Mouse (Mus musculus) CH12.LX (cell line): Measurements from ENCODE around the gene Thoc6. TPM values are rescaled to one million over a fixed set of nuclear protein-coding genes. Genes with fewer than 3 reads are reported as not detected.
A peak's percentile ranks its signal among the peaks of the same experiment; 100 is the strongest.

Experiments used
- DNase-seq: peaks from one replicate; pipeline ENCODE4 v3.0.0-alpha.2; 2013; ENCODE audit errors: extremely low read depth
- H3K27ac ChIP-seq: 2 replicates; pipeline ENCODE4 v1.5.1; 2012; ENCODE audit warnings: low read depth, mild to moderate bottlenecking, control low read depth, moderate library complexity; ENCODE audit not compliant: insufficient read depth
- H3K27me3 ChIP-seq: replicated peaks from 2 replicates; pipeline ENCODE3; 2012; ENCODE audit warnings: inconsistent platforms
- H3K36me3 ChIP-seq, 2 experiments: replicated peaks in 1 of 2; 2 replicates each; pipeline versions ENCODE3 to v1.6.1; 2012; ENCODE audit warnings: inconsistent platforms in 1 of 2, low read length in 1 of 2, mild to moderate bottlenecking in 1 of 2, mixed read lengths in 1 of 2, moderate library complexity in 1 of 2; ENCODE audit not compliant: control insufficient read depth in 1 of 2, insufficient read depth in 1 of 2
- H3K4me1 ChIP-seq, 2 experiments: 2 replicates each; pipeline ENCODE4 v1.6.1; 2012; ENCODE audit warnings: inconsistent platforms in 1 of 2, moderate library complexity in 1 of 2; ENCODE audit not compliant: insufficient read depth in 2 of 2, control insufficient read depth in 1 of 2
- H3K4me2 ChIP-seq: 2 replicates; pipeline ENCODE4 v1.6.1; 2012; ENCODE audit warnings: low read depth, mild to moderate bottlenecking, control low read depth; ENCODE audit not compliant: poor library complexity, insufficient read depth, severe bottlenecking
- H3K4me3 ChIP-seq, 3 experiments: fragments of 150-350 bp in 1 of 3; sonication (generic) in 1 of 3; replicated peaks in 1 of 3; 2 replicates each; pipeline versions ENCODE3 to v1.5.1; 2011 to 2012; ENCODE audit warnings: low read depth in 2 of 3, low read length in 2 of 3, mild to moderate bottlenecking in 2 of 3, moderate library complexity in 2 of 3, control low read depth in 1 of 3, improper control_type of control experiment in 1 of 3, inconsistent platforms in 1 of 3, mixed read lengths in 1 of 3; ENCODE audit not compliant: poor library complexity in 1 of 3
- H3K79me2 ChIP-seq: replicated peaks from 2 replicates; pipeline ENCODE4 v1.6.1; 2012; ENCODE audit warnings: mild to moderate bottlenecking, moderate library complexity; ENCODE audit not compliant: control insufficient read depth, poor library complexity, insufficient read depth, severe bottlenecking; ENCODE audit errors: extremely low read depth
- H3K9ac ChIP-seq: 2 replicates; pipeline ENCODE4 v1.6.1; 2012; ENCODE audit warnings: low read depth, mild to moderate bottlenecking, control low read depth, moderate library complexity; ENCODE audit not compliant: insufficient read depth
- H3K9me3 ChIP-seq: replicated peaks from 2 replicates; pipeline ENCODE3; 2012; ENCODE audit warnings: low read length, inconsistent platforms, mixed read lengths
- BHLHE40 ChIP-seq: IDR thresholded peaks from 2 replicates; pipeline ENCODE4 v1.6.1; 2011; ENCODE audit warnings: mild to moderate bottlenecking, low read depth, low read length, improper control_type of control experiment
- CHD1 ChIP-seq: IDR thresholded peaks from 2 replicates; pipeline ENCODE4 v1.6.1; 2012; ENCODE audit warnings: low read depth, low read length, improper control_type of control experiment, inconsistent platforms
- CHD2 ChIP-seq: IDR thresholded peaks from 2 replicates; pipeline ENCODE4 v1.6.1; 2011; ENCODE audit warnings: low read length, improper control_type of control experiment
- CTCF ChIP-seq, 2 experiments: IDR thresholded peaks in 1 of 2; conservative IDR thresholded peaks in 1 of 2; 2 replicates each; pipeline ENCODE4 v1.5.1; 2011 to 2012; ENCODE audit warnings: low read depth in 2 of 2, low read length in 2 of 2, improper control_type of control experiment in 1 of 2, inconsistent platforms in 1 of 2, mild to moderate bottlenecking in 1 of 2, moderate library complexity in 1 of 2
- ELF1 ChIP-seq: IDR thresholded peaks from 2 replicates; pipeline ENCODE4 v1.6.1; 2014; ENCODE audit warnings: low read depth, mild to moderate bottlenecking, inconsistent platforms, low read length, improper control_type of control experiment
- IRF4 ChIP-seq: IDR thresholded peaks from 2 replicates; pipeline ENCODE4 v1.6.1; 2014; ENCODE audit warnings: low read depth, mild to moderate bottlenecking, inconsistent platforms, low read length, improper control_type of control experiment
- KAT2A ChIP-seq: IDR thresholded peaks from 2 replicates; pipeline ENCODE4 v1.6.1; 2012; ENCODE audit warnings: low read length, improper control_type of control experiment, inconsistent platforms; ENCODE audit not compliant: insufficient replicate concordance
- MAX ChIP-seq: IDR thresholded peaks from 2 replicates; pipeline ENCODE4 v1.6.1; 2011; ENCODE audit warnings: low read length, improper control_type of control experiment
- MAZ ChIP-seq: IDR thresholded peaks from 2 replicates; pipeline ENCODE4 v1.6.1; 2012; ENCODE audit warnings: low read depth, mild to moderate bottlenecking, inconsistent platforms, low read length, improper control_type of control experiment, moderate library complexity
- MEF2A ChIP-seq: IDR thresholded peaks from 2 replicates; pipeline ENCODE4 v1.6.1; 2014; ENCODE audit warnings: low read depth, mild to moderate bottlenecking, inconsistent platforms, low read length, improper control_type of control experiment, borderline replicate concordance
- MXI1 ChIP-seq: IDR thresholded peaks from 2 replicates; pipeline ENCODE4 v1.6.1; 2011; ENCODE audit warnings: mild to moderate bottlenecking, low read depth, low read length, improper control_type of control experiment
- NRF1 ChIP-seq: IDR thresholded peaks from 2 replicates; pipeline ENCODE4 v1.6.1; 2014; ENCODE audit warnings: low read depth, mild to moderate bottlenecking, inconsistent platforms, low read length, improper control_type of control experiment, moderate library complexity
- POLR2A ChIP-seq: IDR thresholded peaks from 2 replicates; pipeline ENCODE4 v1.6.1; 2011; ENCODE audit warnings: low read depth, mild to moderate bottlenecking, improper control_type of control experiment, low read length
- RAD21 ChIP-seq: IDR thresholded peaks from 2 replicates; pipeline ENCODE4 v1.6.1; 2011; ENCODE audit warnings: low read depth, mild to moderate bottlenecking, low read length, improper control_type of control experiment, moderate library complexity
- RCOR1 ChIP-seq: conservative IDR thresholded peaks from 2 replicates; pipeline ENCODE4 v1.6.1; 2012; ENCODE audit warnings: low read depth, mild to moderate bottlenecking, inconsistent platforms, low read length, improper control_type of control experiment
- SIN3A ChIP-seq: IDR thresholded peaks from 2 replicates; pipeline ENCODE4 v1.6.1; 2012; ENCODE audit warnings: low read length, improper control_type of control experiment, inconsistent platforms
- SMC3 ChIP-seq: IDR thresholded peaks from 2 replicates; pipeline ENCODE4 v1.6.1; 2011; ENCODE audit warnings: low read depth, low read length, improper control_type of control experiment
- TCF12 ChIP-seq: IDR thresholded peaks from 2 replicates; pipeline ENCODE4 v1.6.1; 2014; ENCODE audit warnings: low read depth, mild to moderate bottlenecking, inconsistent platforms, low read length, improper control_type of control experiment
- UBTF ChIP-seq: IDR thresholded peaks from 2 replicates; pipeline ENCODE4 v1.6.1; 2012; ENCODE audit warnings: low read depth, mild to moderate bottlenecking, inconsistent platforms, low read length, improper control_type of control experiment, moderate library complexity
- USF1 ChIP-seq: IDR thresholded peaks from 2 replicates; pipeline ENCODE4 v1.6.1; 2014; ENCODE audit warnings: low read depth, mild to moderate bottlenecking, inconsistent platforms, low read length, improper control_type of control experiment
- USF2 ChIP-seq: conservative IDR thresholded peaks from 2 replicates; pipeline ENCODE4 v1.6.1; 2011; ENCODE audit warnings: low read depth, low read length, improper control_type of control experiment
- ZNF384 ChIP-seq: IDR thresholded peaks from 2 replicates; pipeline ENCODE4 v1.6.1; 2012; ENCODE audit warnings: low read depth, low read length, improper control_type of control experiment, inconsistent platforms
- dilution Hi-C: fragments of 300-500 bp; cut with MboI; formaldehyde crosslinking; loops from 2 replicates; pipeline ENCODE4 v1.14.3; 2020; ENCODE audit warnings: low sequenced_read_pairs; ENCODE audit not compliant: extremely low pct_unique_long_range_greater_than_20kb, extremely low pct_ligation_motif_present
- in situ Hi-C: fragments of 300-500 bp; cut with MboI; formaldehyde crosslinking; loops from 3 replicates; pipeline ENCODE4 v1.14.3; 2019; ENCODE audit warnings: low sequenced_read_pairs, low pct_ligation_motif_present, low pct_unique_long_range_greater_than_20kb, mixed read lengths
- polyA plus RNA-seq: library from polyadenylated mRNA; unstranded; fragments of >175 nt; gene quantifications from 2 replicates; pipeline ENCODE4 v1.2.1, GENCODE M21; 2012; ENCODE audit warnings: low read depth; ENCODE audit not compliant: insufficient read length
- total RNA-seq, 2 experiments: library from RNA; depleted of rRNA; stranded (reverse); fragments of 300-350 nt in 1 of 2; fragments of >200 nt in 1 of 2; gene quantifications; 2 replicates each; pipeline ENCODE4 v1.2.3; 2012 to 2014

The Thoc6 gene
- total and polyA plus RNA-seq, 3 experiments: 37.4 to 41.4 (median 37.9) TPM

- no peak within 1 kb of the TSS for H3K9ac ChIP-seq
- H3K79me2 ChIP-seq: no peaks in the 10 kb centered on the region
- peak within 1 kb of the TSS; percentile 16; the same call in 1 of the 2 replicates for H3K4me2 ChIP-seq
- in situ Hi-C loops (no loop called here), dilution Hi-C loops (no loop called here)
- H3K27me3 ChIP-seq: peaks cover 80% of the 10 kb centered on the region
- no peak for TF ChIP-seq POLR2A
- no peak for TF ChIP-seq MXI1
- H3K4me1 ChIP-seq: peaks cover 0 to 4% of the 10 kb centered on the region in 2 experiments; a peak in 1 of 4 replicates
- DNase-seq: no peak
- H3K27ac ChIP-seq: no peak within 1 kb of the TSS
- no peak within 1 kb of the TSS for H3K4me3 ChIP-seq
- H3K9me3 ChIP-seq: peaks cover 10% of the 10 kb centered on the region
- H3K36me3 ChIP-seq: no peaks in the 10 kb centered on the region
Measured at GRCm38 (mm10) chr17:23644613-23645495, 28.8 kb downstream of the Thoc6 start, which contains the start of gene Mmp25. Gene Mmp25, minus strand, starts transcription at chr17:23645277.

- no peak for TF ChIP-seq MAZ
- no peak for TF ChIP-seq SMC3
- no peak for TF ChIP-seq MAX
- no peak for TF ChIP-seq CHD1
- TF ChIP-seq RCOR1: no peak
- no peak for TF ChIP-seq ELF1
- no peak overlapping the region for H3K27ac ChIP-seq
- dilution Hi-C loops: no loop called here
- H3K27me3 ChIP-seq: peaks cover 85% of the 10 kb centered on the region
- DNase-seq: no peak
- H3K79me2 ChIP-seq: no peaks in the 10 kb centered on the region
- in situ Hi-C loops: no loop called here
- H3K9ac ChIP-seq: no peak overlapping the region
- H3K36me3 ChIP-seq: no peaks in the 10 kb centered on the region
- H3K4me2 ChIP-seq: no peak overlapping the region
- H3K4me3 ChIP-seq: no peak overlapping the region
- no peaks in the 10 kb centered on the region for H3K9me3 ChIP-seq
- H3K4me1 ChIP-seq: peaks cover 0 to 5% of the 10 kb centered on the region in 2 experiments; a peak in 3 of 4 replicates
Measured at GRCm38 (mm10) chr17:23631241-23631640, 42.4 kb downstream of the Thoc6 start.

GRCm38 (mm10) chr17:23630195-23631020, 43.3 kb downstream of the Thoc6 start:
- peak; percentile 57 for DNase-seq
- Histone ChIP-seq H3K4me3 (no peak overlapping the region), H3K79me2 (no peaks in the 10 kb centered on the region), H3K4me1 (peaks cover 0 to 5% of the 10 kb centered on the region in 2 experiments; a peak in 3 of 4 replicates), H3K9me3 (no peaks in the 10 kb centered on the region), H3K27me3 (peaks cover 84% of the 10 kb centered on the region), H3K4me2 (peak overlapping the region; percentile 82), H3K27ac (no peak overlapping the region), H3K9ac (peak overlapping the region; percentile 34; the same call in 1 of the 2 replicates), H3K36me3 (no peaks in the 10 kb centered on the region)
- in situ Hi-C loops (no loop called here), dilution Hi-C loops (no loop called here)
- TF ChIP-seq POLR2A: no peak
- TF ChIP-seq TCF12: no peak
- no peak for TF ChIP-seq USF1
- TF ChIP-seq KAT2A: no peak
- no peak for TF ChIP-seq NRF1
- TF ChIP-seq BHLHE40: 0 out of 2 replicates have a peak, but pooled peaks have one; percentile 26
- TF ChIP-seq IRF4: no peak
- TF ChIP-seq MXI1: no peak
- peak; percentile 26 to 88; a peak in 3 of 4 replicates for TF ChIP-seq CTCF (conservative IDR thresholded peaks at IDR 0.05 in 1 of 2, IDR thresholded peaks at IDR 0.05 in 1 of 2; ENCODE audit: low read depth in 2 of 2, low read length in 2 of 2)
- TF ChIP-seq RCOR1: no peak
- peak; percentile 77 for TF ChIP-seq RAD21
- no peak for TF ChIP-seq UBTF
- TF ChIP-seq MAX: no peak
- no peak for TF ChIP-seq ZNF384
- TF ChIP-seq CHD2: no peak
- no peak for TF ChIP-seq MEF2A
- TF ChIP-seq USF2: no peak
- no peak for TF ChIP-seq CHD1
- no peak for TF ChIP-seq SIN3A
